8 mouse cellular contexts compared by ENCODE assay signal in the genomic region with DNA sequence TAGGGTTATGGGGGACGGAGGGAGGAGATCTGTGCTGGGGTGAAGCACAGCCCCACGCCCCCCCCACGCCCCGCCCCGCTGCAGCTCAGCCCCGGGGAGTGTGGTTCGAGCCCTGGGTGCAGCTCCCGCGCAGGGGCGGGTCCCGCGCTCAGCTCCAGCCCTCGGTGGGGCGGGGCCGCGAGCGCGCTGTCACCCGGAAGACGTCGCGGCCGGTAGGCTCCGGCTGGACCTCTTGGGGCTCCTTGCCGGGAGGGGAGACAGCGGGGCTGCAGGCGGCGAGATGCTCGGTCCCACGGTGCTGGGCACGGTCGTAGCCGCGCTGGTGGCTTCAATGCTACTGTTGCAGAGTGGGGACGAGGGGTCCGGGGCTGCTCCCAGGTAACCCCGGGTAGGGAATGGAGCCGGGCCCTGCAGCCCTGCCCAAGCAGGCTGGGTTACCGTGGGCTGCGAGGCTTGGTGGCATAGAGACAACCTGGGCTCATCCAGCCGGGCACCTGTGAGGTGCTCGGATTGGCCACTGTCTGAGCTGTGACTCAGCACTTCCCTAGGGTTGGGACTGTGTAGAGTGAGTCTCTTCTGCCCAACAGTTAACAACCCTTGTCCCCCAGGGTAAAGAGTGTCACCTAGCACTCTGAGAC. TPM values are rescaled to one million over a fixed set of nuclear protein-coding genes. Genes with fewer than 3 reads are reported as not detected.
DNase-seq lines count a peak whose midpoint lies in the region; ATAC-seq and TF ChIP-seq lines count a peak whose summit lies in the region.

Gene Htatip2 (plus strand): TSS at position 182 of the 638 bp plus-strand sequence.

- no peaks in the 10 kb centered on the region for H3K9me3 ChIP-seq in intestine, postnatal 0 days (ENCODE audit: control insufficient read depth)
- no peaks in the 10 kb centered on the region for H3K9me3 ChIP-seq in liver, embryonic 11.5 days (ENCODE audit: control insufficient read depth, low read length)

- 2% methylated on average over 42 of the region's 42 CpGs for WGBS in intestine, postnatal 0 days
- 2% methylated on average over 40 of the region's 42 CpGs for WGBS in liver, embryonic 11.5 days

- no peak for TF ChIP-seq CTCF in intestine, postnatal 0 days (IDR thresholded peaks at IDR 0.05; ENCODE audit: low read depth)

- H3K4me3 ChIP-seq in intestine, postnatal 0 days (ENCODE audit: low read depth, low read length): peak within 1 kb of the TSS; percentile 67
- peak within 1 kb of the TSS; percentile 81 for H3K4me3 ChIP-seq in liver, embryonic 11.5 days (ENCODE audit: low read depth, low read length)

- peak within 1 kb of the TSS; percentile 41; the same call in 1 of the 2 replicates for H3K27ac ChIP-seq in intestine, postnatal 0 days (ENCODE audit: low read depth, low read length)
- peak within 1 kb of the TSS; percentile 62 for H3K27ac ChIP-seq in liver, embryonic 11.5 days (ENCODE audit: low read depth, low read length)

- H3K4me1 ChIP-seq in intestine, postnatal 0 days (replicated peaks; ENCODE audit: control insufficient read depth, insufficient read depth, low read length): 0 out of 2 replicates have a peak, but pooled peaks cover 4% of the 10 kb centered on the region
- H3K4me1 ChIP-seq in liver, embryonic 11.5 days (replicated peaks; ENCODE audit: control insufficient read depth, insufficient read depth, low read length): peaks cover 14% of the 10 kb centered on the region

- H3K27me3 ChIP-seq in intestine, postnatal 0 days (replicated peaks; ENCODE audit: control insufficient read depth, insufficient read depth, low read length): 0 out of 2 replicates have a peak, but pooled peaks cover 5% of the 10 kb centered on the region
- no peaks in the 10 kb centered on the region; the same call in 1 of the 2 replicates for H3K27me3 ChIP-seq in liver, embryonic 11.5 days (replicated peaks; ENCODE audit: control insufficient read depth, insufficient read depth, low read length)

- no peaks in the 10 kb centered on the region; the same call in 1 of the 2 replicates for H3K36me3 ChIP-seq in intestine, postnatal 0 days (ENCODE audit: control insufficient read depth, insufficient read depth)
- H3K36me3 ChIP-seq in liver, embryonic 11.5 days (ENCODE audit: control insufficient read depth, insufficient read depth, low read length): no peaks in the 10 kb centered on the region

- ATAC-seq in intestine, postnatal 0 days: peak; percentile 83
- peak; percentile 90 for ATAC-seq in liver, embryonic 11.5 days (replicated peaks; ENCODE audit: low FRiP score)
- ATAC-seq in monocyte, adult 5-6 weeks (replicated peaks; ENCODE audit: insufficient number of reproducible peaks, low FRiP score, low TSS enrichment, poor library complexity, severe bottlenecking): peak; percentile 46

- intact Hi-C loops in left cerebral cortex, postnatal 4 days (cut with DNase I): loop anchor here (10.0 kb wide), 1 partner anchor 254 kb away; no protein-coding TSS in a partner anchor

- DNase-seq in left cerebral cortex, adult 18-20 months (ENCODE audit: low spot score in 2 of 2): peak; percentile 61 to 67
- DNase-seq in left cerebral cortex, postnatal 4 days: no peak
- peak; percentile 39 for DNase-seq in embryo, embryonic 9.5 days (ENCODE audit: extremely low spot score)
- peak; percentile 68 to 72 for DNase-seq in heart, adult 18-20 months
- peak; percentile 66 for DNase-seq in liver, embryonic 11.5 days (ENCODE audit: low spot score)
- peak; percentile 58 for DNase-seq in testis, postnatal 10 days (ENCODE audit: low spot score)

- H3K9ac ChIP-seq in intestine, postnatal 0 days (ENCODE audit: low read depth, low read length): peak within 1 kb of the TSS; percentile 66
- H3K9ac ChIP-seq in liver, embryonic 11.5 days (ENCODE audit: low read depth, low read length): peak within 1 kb of the TSS; percentile 91

- peak within 1 kb of the TSS; percentile 91 for H3K4me2 ChIP-seq in intestine, postnatal 0 days (replicated peaks; ENCODE audit: low read depth)
- H3K4me2 ChIP-seq in liver, embryonic 11.5 days: peak within 1 kb of the TSS; percentile 86

RNA-seq across cellular contexts. Expression of gene Htatip2, which starts in this region (rescaled TPM):
- total RNA-seq in left cerebral cortex, adult 18-20 months (2021): 10 to 100 TPM; 15.5 to 17.5 TPM
- 1 to 10 TPM; 4.7 to 5.5 TPM for total RNA-seq in left cerebral cortex, postnatal 4 days (2021)
- total RNA-seq in heart, adult 18-20 months (2021): 10 to 100 TPM; 24.7 to 25.1 TPM
- 47.5 and 49.0 TPM in 2 replicates for polyA plus RNA-seq in intestine, postnatal 0 days (2015; fragmentation: Nextera tagmentation; extraction: Ambion mirVana)
- 26.1 and 30.1 TPM in 2 replicates for polyA plus RNA-seq in liver, embryonic 11.5 days (2014; fragmentation: Nextera tagmentation; extraction: Ambion mirVana)
- total RNA-seq in monocyte, adult 5-6 weeks (2017): 23.1 to 29.2 TPM (median 25.2 TPM) in 3 replicates
